Mouse (Mus musculus): ENCODE measurements around the gene Azgp1. TPM values are rescaled to one million over a fixed set of nuclear protein-coding genes. Genes with fewer than 3 reads are reported as not detected.

Azgp1 gene
- total RNA-seq, 4 experiments from 2014 or later, result 0.43 TPM; not detected in 3

Other genes starting within 250 kb of the Azgp1 start
- under 1 TPM in 2 of 4 experiments, not detected in 2; 0.10 to 0.16 TPM for gene Nyap1, start 239.9 kb upstream of the Azgp1 start, total RNA-seq (2022)
- 10 to 100 TPM; 39.6 to 68.9 (median 47.7) TPM for gene Tsc22d4, start 235.8 kb upstream of the Azgp1 start, total RNA-seq (2022)
- gene Ppp1r35, start 202.7 kb upstream of the Azgp1 start, total RNA-seq (2022), result 1 to 10 TPM; 4.7 to 6.0 (median 5.3) TPM
- gene Mepce, start 193.9 kb upstream of the Azgp1 start, total RNA-seq (2022), result 10 to 100 TPM; 23.0 to 24.2 (median 23.3) TPM
- gene Zcwpw1, start 193.7 kb upstream of the Azgp1 start, total RNA-seq (2022), result under 1 TPM in 2 of 4 experiments, not detected in 2; 0.24 to 0.31 TPM
- under 1 TPM in 1 of 4 experiments, not detected in 3; 0.21 TPM for gene Pilra, start 145.2 kb upstream of the Azgp1 start, total RNA-seq (2022)
- gene Pilrb1, start 123.4 kb upstream of the Azgp1 start, total RNA-seq (2022), result under 1 TPM in 1 of 4 experiments, not detected in 3; 0.79 TPM
- gene Pilrb2, start 109.7 kb upstream of the Azgp1 start, total RNA-seq (2022), result not detected
- gene Cyp3a13, start 59.9 kb upstream of the Azgp1 start, total RNA-seq (2022), result under 1 TPM in 2 of 4 experiments, not detected in 2; 0.07 to 0.11 TPM
- gene Gjc3, start 18.4 kb upstream of the Azgp1 start, total RNA-seq (2022), result under 1 TPM; 0.17 to 0.51 (median 0.36) TPM
- gene Smok3a, start 39.7 kb downstream of the Azgp1 start, total RNA-seq (2022), result not detected
- not detected for gene Smok3b, start 39.9 kb downstream of the Azgp1 start, total RNA-seq (2022)
- gene Smok3c, start 71.7 kb downstream of the Azgp1 start, total RNA-seq (2022), result not detected
- 10 to 100 TPM in 3 of 4 experiments, 1 to 10 TPM in 1; 9.6 to 11.6 (median 10.6) TPM for gene Zkscan1, start 103.6 kb downstream of the Azgp1 start, total RNA-seq (2022)
- 10 to 100 TPM; 14.3 to 17.0 (median 15.2) TPM for gene Zscan21, start 135.4 kb downstream of the Azgp1 start, total RNA-seq (2022)
- gene Zfp113, start 174.2 kb downstream of the Azgp1 start, total RNA-seq (2022), result 1 to 10 TPM; 4.8 to 6.6 (median 5.3) TPM
- gene Cops6, start 179.6 kb downstream of the Azgp1 start, total RNA-seq (2022), result 100 to 1,000 TPM; 107 to 117 (median 110) TPM
- gene Ap4m1, start 190.5 kb downstream of the Azgp1 start, total RNA-seq (2022), result 10 to 100 TPM in 1 of 4 experiments, 1 to 10 TPM in 3; 7.2 to 10.6 (median 7.5) TPM
- gene Mcm7, start 190.9 kb downstream of the Azgp1 start, total RNA-seq (2022), result 1 to 10 TPM; 6.1 to 8.2 (median 6.8) TPM
- gene Taf6, start 205.9 kb downstream of the Azgp1 start, total RNA-seq (2022), result 10 to 100 TPM; 33.9 to 42.1 (median 36.6) TPM
- 1 to 10 TPM; 1.9 to 3.6 (median 2.2) TPM for gene Cnpy4, start 206.0 kb downstream of the Azgp1 start, total RNA-seq (2022)
- gene Mblac1, start 212.8 kb downstream of the Azgp1 start, total RNA-seq (2022), result 1 to 10 TPM; 1.5 to 2.3 (median 1.8) TPM
- under 1 TPM; 0.12 to 0.38 (median 0.19) TPM for gene Nxpe5, start 244.4 kb downstream of the Azgp1 start, total RNA-seq (2022)

All from gastrocnemius, adult 8-10 months (tissue).